Mouse (Mus musculus) ovary, adult 2 months (tissue): ENCODE results near the gene Tmem255a. TPM values are rescaled to one million over a fixed set of nuclear protein-coding genes. Genes with fewer than 3 reads are reported as not detected.

Experiments used
- polyA plus RNA-seq: library from polyadenylated mRNA; depleted of rRNA; stranded (reverse); fragments of >200 nt; gene quantifications from 2 replicates; pipeline ENCODE4 v1.2.3, GENCODE M21; 2012; rRNA removed

Gene Tmem255a
- polyA plus RNA-seq, result 11.5 and 13.7 TPM in 2 replicates

DNA sequence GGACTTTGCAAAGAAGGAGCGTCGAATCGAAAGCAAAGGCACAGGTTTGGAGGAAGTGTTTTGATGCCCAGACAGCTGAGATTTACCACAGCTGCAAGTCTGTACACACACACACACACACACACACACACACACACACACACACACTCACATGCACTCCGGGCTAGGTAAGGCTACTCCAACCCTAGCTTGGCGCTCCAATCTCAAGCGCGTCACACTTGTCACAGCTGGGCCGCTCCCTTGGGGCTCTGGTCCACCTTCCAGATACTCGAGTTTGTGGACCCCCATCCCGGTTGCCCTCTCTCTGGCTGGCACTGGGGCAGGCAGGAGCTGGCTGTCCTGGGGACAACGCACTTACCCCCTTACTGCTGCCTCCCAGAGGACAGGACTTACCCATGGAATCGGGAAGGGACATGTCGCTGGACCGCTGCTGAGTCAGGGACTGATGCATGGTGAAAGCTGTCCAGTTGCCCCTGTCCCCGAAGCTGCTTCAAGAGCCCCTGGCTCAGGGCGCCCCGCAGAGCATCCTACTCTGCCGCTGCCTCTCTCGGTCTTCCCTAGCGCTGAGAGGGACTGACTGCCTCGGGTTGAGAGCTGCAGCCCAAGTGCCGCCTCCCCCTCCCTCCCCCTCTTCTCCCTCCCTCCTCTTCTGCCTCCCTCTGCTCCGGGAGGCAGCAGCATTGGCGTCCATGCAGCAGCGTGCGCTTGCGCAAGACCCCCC lies at the start of gene Tmem255a:
Gene Tmem255a (minus strand): TSS at position 589 of the 721 bp plus-strand sequence.

GRCm38 (mm10) chrX:38189552-38190457 lies 62.4 kb downstream of the Tmem255a start, which contains the start of gene Zbtb33:
Gene Zbtb33 (plus strand): TSS chrX:38189793.

Other genes starting within 250 kb of the Tmem255a start
- gene Btg1-ps1, start 233.6 kb downstream of the Tmem255a start, polyA plus RNA-seq, result not detected in 2 replicates
- gene Btg1-ps2, start 209.3 kb downstream of the Tmem255a start, polyA plus RNA-seq, result 0.26 and 0.85 TPM in 2 replicates
- not detected in 2 replicates for gene Rhox10, start 186.0 kb downstream of the Tmem255a start, polyA plus RNA-seq
- gene Rhox11, start 167.3 kb downstream of the Tmem255a start, polyA plus RNA-seq, result not detected in 2 replicates
- gene Rhox12, start 141.5 kb downstream of the Tmem255a start, polyA plus RNA-seq, result not detected in 2 replicates
- not detected in 2 replicates for gene Rhox13, start 131.2 kb downstream of the Tmem255a start, polyA plus RNA-seq
- 2.7 and 3.7 TPM in 2 replicates for gene Zbtb33, start 62.6 kb downstream of the Tmem255a start, polyA plus RNA-seq
- not detected in 2 replicates for gene Atp1b4, start 63.7 kb upstream of the Tmem255a start, polyA plus RNA-seq
- gene Lamp2, start 204.0 kb upstream of the Tmem255a start, polyA plus RNA-seq, result 29.0 and 45.3 TPM in 2 replicates